Mouse (Mus musculus) C2C12 (cell line): Measurements from ENCODE around the gene Btbd1. TPM values are rescaled to one million over a fixed set of nuclear protein-coding genes. Genes with fewer than 3 reads are reported as not detected.

Experiments used
- H3K27me3 ChIP-seq: one replicate; pipeline ENCODE4 v1.6.1; 2011; ENCODE audit not compliant: control insufficient read depth, insufficient read depth, insufficient read length
- H3K36me3 ChIP-seq: one replicate; pipeline ENCODE4 v1.6.1; 2011; ENCODE audit not compliant: control insufficient read depth, insufficient read depth
- H3K4me3 ChIP-seq: one replicate; pipeline ENCODE4 v1.5.1; 2011; ENCODE audit warnings: mild to moderate bottlenecking, control low read depth; ENCODE audit not compliant: poor library complexity, insufficient read depth, severe bottlenecking
- H3K79me2 ChIP-seq: one replicate; pipeline ENCODE4 v1.6.1; 2011; ENCODE audit not compliant: control insufficient read depth, insufficient read depth
- H3K79me3 ChIP-seq: one replicate; pipeline ENCODE4 v1.6.1; 2011; ENCODE audit warnings: low read depth, control low read depth
- H3ac ChIP-seq: one replicate; pipeline ENCODE3; 2011; ENCODE audit warnings: low read depth; ENCODE audit not compliant: control insufficient read depth, insufficient read length
- CEBPB ChIP-seq: IDR thresholded peaks from one replicate; pipeline ENCODE4 v1.6.1; 2011; ENCODE audit warnings: low read depth, mild to moderate bottlenecking, control low read depth, moderate library complexity
- CTCF ChIP-seq: IDR thresholded peaks from one replicate; pipeline ENCODE4 v1.5.1; 2011; ENCODE audit not compliant: control insufficient read depth, insufficient read depth, insufficient read length
- FOSL1 ChIP-seq: IDR thresholded peaks from one replicate; pipeline ENCODE4 v1.8.0; 2011; ENCODE audit warnings: mild to moderate bottlenecking, low read length; ENCODE audit not compliant: poor library complexity, insufficient read depth, severe bottlenecking
- MAX ChIP-seq: IDR thresholded peaks from one replicate; pipeline ENCODE4 v1.6.1; 2011; ENCODE audit warnings: mild to moderate bottlenecking, control low read depth
- MYOD1 ChIP-seq: IDR thresholded peaks from one replicate; pipeline ENCODE4 v1.6.1; 2011; ENCODE audit warnings: low read depth; ENCODE audit not compliant: control insufficient read depth, insufficient read length
- MYOG ChIP-seq: IDR thresholded peaks from one replicate; pipeline ENCODE4 v1.6.1; 2011; ENCODE audit not compliant: control insufficient read depth, insufficient read length; ENCODE audit errors: extremely low read depth
- USF1 ChIP-seq: IDR thresholded peaks from one replicate; pipeline ENCODE4 v1.6.1; 2011; ENCODE audit warnings: low read depth, mild to moderate bottlenecking, control low read depth, moderate library complexity
- polyA plus RNA-seq: library from polyadenylated mRNA; unstranded; fragments of >200 nt; fragmentation: generic; extraction: Trizol; gene quantifications from one replicate; pipeline ENCODE4 v1.2.1, GENCODE M21; 2012; ENCODE audit warnings: missing spikeins

Gene Btbd1
- polyA plus RNA-seq, 1 experiment: 35.6 TPM

- Histone ChIP-seq H3K4me3 (no peak overlapping the region), H3K79me3 (no peaks in the 10 kb centered on the region), H3ac (no peak overlapping the region), H3K27me3 (peaks cover 5% of the 10 kb centered on the region), H3K79me2 (no peaks in the 10 kb centered on the region), H3K36me3 (no peaks in the 10 kb centered on the region)
- TF ChIP-seq CTCF: no peak
- no peak for TF ChIP-seq MYOD1
- no peak for TF ChIP-seq CEBPB
These were observed 6.2 kb upstream of the Btbd1 start for GRCm38 (mm10) chr7:81835430-81835829.

DNA sequence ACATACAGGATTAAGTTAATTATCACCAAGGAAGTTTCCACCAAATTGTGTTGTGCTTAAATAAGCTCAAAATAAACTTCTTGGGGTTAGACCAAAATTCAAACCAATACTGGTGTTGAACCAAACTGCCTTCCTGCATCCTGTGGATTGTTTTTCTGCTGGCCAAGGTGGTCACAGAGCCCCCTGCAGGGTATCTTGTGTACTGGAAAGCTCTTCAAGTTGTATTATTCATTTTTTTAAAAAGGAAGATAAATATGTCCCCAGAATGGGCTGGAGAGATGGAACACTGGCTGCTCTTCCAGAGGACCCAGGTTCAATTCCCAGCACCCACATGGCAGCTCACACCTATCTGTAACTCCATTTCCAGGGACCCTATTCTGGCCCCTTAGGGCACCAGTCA is 5.6 kb upstream of the Btbd1 start:
- TF ChIP-seq CEBPB (no peak), MAX (no peak), USF1 (no peak), FOSL1 (no peak), MYOG (no peak), CTCF (no peak), MYOD1 (no peak)
- Histone ChIP-seq H3K4me3 (no peak overlapping the region), H3ac (no peak overlapping the region), H3K79me2 (no peaks in the 10 kb centered on the region), H3K36me3 (no peaks in the 10 kb centered on the region), H3K79me3 (no peaks in the 10 kb centered on the region), H3K27me3 (peaks cover 4% of the 10 kb centered on the region)

- TF ChIP-seq CEBPB: no peak
- TF ChIP-seq MYOG: no peak
- no peak for TF ChIP-seq USF1
- no peak for TF ChIP-seq FOSL1
- TF ChIP-seq MAX: no peak
- no peak for TF ChIP-seq CTCF
- TF ChIP-seq MYOD1: no peak
- no peaks in the 10 kb centered on the region for H3K36me3 ChIP-seq
These were observed 401 bp downstream of the Btbd1 start for GRCm38 (mm10) chr7:81828681-81829378.

DNA sequence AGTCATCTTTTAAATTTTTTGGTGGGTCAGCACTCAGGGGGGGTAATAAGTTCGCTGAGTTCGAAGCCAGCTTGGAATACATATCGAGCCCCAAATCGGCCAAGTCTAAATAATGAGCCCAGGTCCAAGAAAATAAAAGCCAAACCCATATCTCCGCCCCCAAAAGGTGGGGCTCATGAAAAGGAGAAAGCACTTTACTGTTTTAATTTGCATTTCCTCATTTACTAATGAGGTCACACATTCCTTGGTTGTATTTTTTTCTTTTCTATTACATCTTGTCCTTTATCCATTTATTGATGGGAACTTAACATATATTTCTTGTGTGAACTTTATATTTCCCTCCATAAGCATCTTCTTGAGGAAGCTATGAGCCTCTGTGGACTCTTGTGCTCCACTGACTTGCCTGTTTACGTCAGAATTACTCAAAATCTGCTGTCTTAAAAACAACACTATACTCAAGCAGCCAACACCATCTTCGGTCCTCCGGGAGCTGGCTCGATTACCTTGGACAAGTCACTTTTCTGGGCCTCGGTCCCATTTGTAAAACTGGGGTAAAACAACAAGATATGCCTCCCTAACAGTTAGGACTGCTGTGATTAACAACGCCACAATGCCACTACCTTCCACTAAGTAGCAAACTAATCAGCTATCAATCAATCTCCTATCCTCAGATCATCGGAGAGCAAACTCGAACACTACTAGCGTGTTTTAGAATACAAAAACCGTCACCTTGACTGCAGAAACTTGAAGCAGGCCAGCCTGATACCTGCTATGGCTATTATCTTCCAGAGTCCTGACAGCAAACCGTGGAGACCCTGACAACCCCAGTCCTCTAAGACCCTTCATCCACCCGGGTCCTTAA is 1.2 kb downstream of the Btbd1 start:
- H3K36me3 ChIP-seq: no peaks in the 10 kb centered on the region
- TF ChIP-seq CEBPB (no peak), MYOG (no peak), FOSL1 (no peak), USF1 (no peak), CTCF (no peak), MAX (no peak), MYOD1 (no peak)

More at GRCm38 (mm10) chr7:81828681-81829378, 401 bp downstream of the Btbd1 start:
- H3K79me2 ChIP-seq: peaks cover 52% of the 10 kb centered on the region
- peak overlapping the region; percentile 56 for H3K4me3 ChIP-seq
- H3K79me3 ChIP-seq: peaks cover 42% of the 10 kb centered on the region
- H3K27me3 ChIP-seq: no peaks in the 10 kb centered on the region
- peak overlapping the region; percentile 100 for H3ac ChIP-seq

DNA sequence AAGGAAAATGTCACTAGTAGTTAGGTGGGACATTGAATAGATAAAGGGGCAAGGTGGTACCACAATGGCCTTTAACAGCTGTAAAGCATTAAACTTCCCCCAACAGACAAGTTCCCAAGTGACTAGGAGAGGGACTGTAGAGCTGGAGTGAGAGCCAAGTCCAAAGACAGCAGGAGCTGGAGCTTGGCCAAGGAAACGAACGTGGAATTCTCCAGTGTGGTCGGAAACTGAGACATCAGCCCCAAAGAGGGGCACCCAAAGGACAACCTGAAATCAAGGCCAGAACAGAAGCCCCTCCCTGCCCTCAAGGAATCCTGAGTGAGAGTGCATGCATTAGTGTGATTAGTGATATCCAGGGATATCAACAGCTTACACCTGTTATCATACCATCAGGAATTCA is 3.9 kb downstream of the Btbd1 start:
- Histone ChIP-seq H3K27me3 (no peaks in the 10 kb centered on the region), H3ac (no peak overlapping the region), H3K79me3 (peaks cover 59% of the 10 kb centered on the region), H3K4me3 (no peak overlapping the region), H3K79me2 (peaks cover 71% of the 10 kb centered on the region), H3K36me3 (no peaks in the 10 kb centered on the region)
- no peak for TF ChIP-seq USF1
- TF ChIP-seq FOSL1: no peak
- no peak for TF ChIP-seq MYOD1
- TF ChIP-seq MAX: no peak
- no peak for TF ChIP-seq MYOG
- no peak for TF ChIP-seq CEBPB
- no peak for TF ChIP-seq CTCF

More for the DNA sequence above, 1.2 kb downstream of the Btbd1 start:
- Histone ChIP-seq H3ac (peak overlapping the region; percentile 100), H3K4me3 (peak overlapping the region; percentile 56), H3K79me2 (peaks cover 60% of the 10 kb centered on the region), H3K79me3 (peaks cover 50% of the 10 kb centered on the region), H3K27me3 (no peaks in the 10 kb centered on the region)

DNA sequence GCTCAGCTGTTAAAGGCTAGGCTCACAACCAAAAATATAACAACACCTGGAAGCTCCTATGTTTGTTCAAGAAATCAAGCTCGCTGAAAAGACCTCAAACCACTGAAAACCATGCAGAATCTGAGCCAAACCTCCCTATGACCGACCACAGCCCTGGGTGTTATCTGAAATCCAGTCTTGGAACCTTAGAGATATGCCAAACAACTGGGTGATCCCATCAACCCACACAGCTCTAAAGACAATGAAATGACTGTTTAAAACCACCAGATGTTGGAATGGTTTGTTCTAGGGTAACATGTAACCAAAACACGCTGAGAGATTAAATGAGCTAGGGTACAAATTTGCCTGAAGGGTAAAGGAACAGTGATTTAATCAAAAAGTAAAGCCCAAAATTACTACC is 4.3 kb downstream of the Btbd1 start:
- H3K4me3 ChIP-seq: no peak overlapping the region
- no peaks in the 10 kb centered on the region for H3K36me3 ChIP-seq
- H3ac ChIP-seq: no peak overlapping the region
- H3K79me2 ChIP-seq: peaks cover 71% of the 10 kb centered on the region
- no peaks in the 10 kb centered on the region for H3K27me3 ChIP-seq
- H3K79me3 ChIP-seq: peaks cover 59% of the 10 kb centered on the region
- no peak for TF ChIP-seq CEBPB
- no peak for TF ChIP-seq MAX
- no peak for TF ChIP-seq CTCF
- no peak for TF ChIP-seq USF1
